Mouse (Mus musculus) stomach, postnatal 0 days (tissue): ENCODE measurements around the gene Astn2.

Experiments
- CTCF ChIP-seq: IDR thresholded peaks from 2 replicates; pipeline ENCODE4 v1.5.1; 2016; ENCODE audit warnings: antibody characterized with exemption, low read depth, mild to moderate bottlenecking, moderate library complexity
- EP300 ChIP-seq: optimal IDR thresholded peaks from 2 replicates; pipeline ENCODE3; 2016; ENCODE audit warnings: antibody characterized with exemption

- TF ChIP-seq EP300 (no peak), CTCF (no peak)
Measured at GRCm38 (mm10) chr4:65399457-65399856, 1005.0 kb downstream of the Astn2 start.
